Mouse (Mus musculus): ENCODE data around the gene Nudt17.
"Not testable (repeated sequence)": the region's sequence is repeated elsewhere in the genome, so short reads cannot be mapped to it uniquely, and the experiment has no call there.

Gene Nudt17

DNA sequence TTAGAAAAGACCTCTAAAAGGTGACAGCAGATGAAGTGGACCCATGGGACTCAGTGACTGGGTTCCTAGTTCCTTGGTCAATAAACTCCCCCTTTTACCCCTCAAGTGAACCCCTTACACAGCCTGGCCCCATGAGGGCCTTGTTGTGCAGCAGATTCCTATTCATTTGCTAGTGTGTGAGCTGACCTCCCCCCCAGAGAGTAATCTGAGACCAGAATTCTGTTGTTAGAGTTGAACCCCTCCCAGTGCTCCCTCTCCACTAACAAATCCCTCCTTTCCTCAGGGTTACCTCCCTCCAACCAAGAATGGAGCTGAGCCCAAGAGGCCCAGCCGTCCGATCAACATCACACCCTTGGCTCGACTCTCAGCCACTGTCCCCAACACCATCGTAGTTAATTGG, 7.4 kb downstream of the Nudt17 start:
- DNase-seq: no peak

DNA sequence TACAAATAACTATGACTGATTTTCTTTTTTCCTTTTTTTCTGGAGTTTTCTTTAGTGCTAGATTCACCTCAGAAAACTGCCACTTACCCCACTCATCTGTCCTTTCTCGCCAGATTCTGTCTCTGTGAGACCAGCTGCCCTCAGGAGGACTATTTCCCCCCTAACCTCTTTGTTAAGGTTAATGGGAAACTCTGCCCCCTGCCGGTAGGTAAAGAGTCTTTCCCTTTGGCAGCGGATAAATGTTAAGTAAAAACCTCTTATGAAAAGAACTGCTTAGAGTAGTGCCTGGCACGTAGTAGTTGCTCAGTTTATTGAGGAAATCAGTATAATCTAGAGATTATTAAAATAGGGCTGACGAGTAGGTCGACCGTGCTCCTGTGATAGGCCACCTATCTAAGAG, 8.0 kb downstream of the Nudt17 start:
- peak in 1 of 2 experiments; percentile 15 for DNase-seq

DNA sequence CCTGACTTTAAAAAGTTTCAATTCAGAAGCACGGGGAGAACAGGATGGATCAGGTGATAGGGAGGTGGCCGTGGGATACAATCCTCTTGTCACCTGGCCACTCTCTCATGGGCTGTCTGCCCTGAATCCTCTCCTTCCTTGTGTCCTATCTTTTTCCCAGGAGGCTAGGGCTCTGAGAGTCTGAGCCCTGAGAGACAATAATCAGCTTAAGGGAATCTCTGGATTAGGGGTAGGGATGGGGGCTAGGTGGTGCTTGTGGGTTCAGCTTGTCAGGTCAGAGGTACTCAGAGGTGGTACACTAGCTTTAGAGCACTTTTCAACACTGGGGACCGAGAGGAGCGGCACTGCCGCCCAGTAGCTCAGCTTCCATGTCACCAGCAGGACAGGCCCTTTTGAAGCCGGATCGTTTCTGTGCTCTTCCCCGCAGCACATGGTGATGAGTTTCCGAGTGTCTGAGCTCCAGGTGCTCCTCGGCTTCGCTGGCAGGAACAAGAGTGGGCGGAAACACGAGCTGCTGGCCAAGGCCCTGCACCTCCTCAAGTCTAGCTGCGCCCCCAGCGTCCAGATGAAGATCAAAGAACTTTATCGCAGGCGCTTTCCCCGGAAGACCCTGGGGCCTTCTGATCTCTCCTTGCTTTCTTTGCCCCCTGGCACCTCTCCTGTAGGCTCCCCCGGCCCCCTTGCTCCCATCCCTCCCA, 9.2 kb downstream of the Nudt17 start:
- DNase-seq: no peak

DNA sequence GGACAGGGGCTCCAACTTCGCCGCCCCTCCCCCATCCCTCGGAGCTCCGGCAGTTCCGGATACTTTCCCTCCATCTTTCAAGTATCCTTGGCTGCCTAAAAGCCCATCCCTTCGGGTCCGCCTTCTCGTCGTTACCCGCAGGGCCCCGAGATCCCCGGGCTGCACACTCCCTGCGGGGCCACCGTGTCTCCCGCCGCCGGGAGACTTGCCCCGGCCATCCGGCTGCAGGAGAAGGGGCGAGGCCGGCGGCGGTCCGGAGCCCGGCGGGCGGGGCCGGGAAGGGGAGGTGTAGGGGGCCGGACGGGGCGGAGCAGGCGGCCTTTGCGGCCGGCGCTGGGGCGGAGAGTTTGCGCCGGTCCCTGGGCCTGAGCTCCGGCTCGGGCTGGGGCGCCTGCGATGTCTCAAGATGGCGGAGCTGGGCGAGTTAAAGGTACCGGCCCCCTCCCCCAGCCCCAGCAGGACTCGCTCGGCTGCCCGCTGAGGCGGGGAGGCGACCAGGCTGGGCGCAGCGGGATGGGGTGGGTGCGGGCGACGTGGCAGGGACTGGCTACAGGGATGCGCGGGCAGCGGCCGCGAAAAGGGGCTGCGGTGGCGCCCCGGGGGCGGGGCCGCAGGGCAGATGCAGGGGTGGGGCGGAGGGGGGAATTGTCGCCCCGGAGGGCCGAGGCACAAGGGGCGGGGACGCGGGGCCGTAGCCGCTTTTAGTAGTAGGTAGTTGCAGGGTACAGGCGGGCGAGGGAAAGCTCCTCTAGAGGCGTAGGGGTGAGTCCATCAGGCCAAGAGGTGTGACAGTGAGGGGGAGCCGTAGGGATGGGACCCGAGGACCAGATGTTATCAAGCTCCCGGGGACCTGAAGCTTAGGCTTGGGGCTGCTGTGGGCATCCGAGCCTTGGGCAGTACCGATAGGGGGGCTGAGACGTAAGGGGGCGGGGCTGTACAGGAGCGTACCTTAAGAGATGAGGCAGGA, 11.3 kb downstream of the Nudt17 start:
- peak; percentile 68 for DNase-seq

DNA sequence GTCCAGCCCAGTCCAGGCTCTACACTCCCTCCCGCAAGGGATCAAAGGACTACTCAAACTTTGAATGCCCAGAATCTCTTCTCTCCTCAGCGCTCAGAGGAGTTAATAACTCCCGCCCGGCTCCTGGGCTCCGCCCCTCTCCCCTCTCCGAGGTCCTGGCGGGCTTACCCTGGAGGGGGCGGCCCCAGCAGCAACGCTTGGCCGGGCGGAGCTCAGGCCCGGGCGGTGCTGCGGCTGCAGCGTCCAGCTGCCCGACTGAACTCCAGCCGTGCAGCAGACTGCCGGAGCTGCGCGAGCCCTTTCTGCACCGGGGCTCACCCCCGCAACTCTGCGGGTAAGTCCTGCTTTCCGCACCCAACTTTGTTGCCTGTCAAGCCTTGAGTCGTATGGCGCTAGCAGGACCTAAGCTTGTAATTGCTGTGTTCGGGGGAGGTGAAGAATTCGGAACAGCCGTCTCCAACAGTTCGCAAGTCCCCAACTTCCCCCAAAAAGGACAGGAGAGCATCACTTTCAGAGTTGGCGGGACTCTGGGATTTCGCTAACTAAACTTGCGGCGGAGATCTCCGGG, 12.1 kb downstream of the Nudt17 start, which contains the start of gene Pias3:
Gene Pias3, plus strand, starts transcription at position 187 of the 568 bp plus-strand sequence.
- peak; percentile 48 to 59 for DNase-seq

DNA sequence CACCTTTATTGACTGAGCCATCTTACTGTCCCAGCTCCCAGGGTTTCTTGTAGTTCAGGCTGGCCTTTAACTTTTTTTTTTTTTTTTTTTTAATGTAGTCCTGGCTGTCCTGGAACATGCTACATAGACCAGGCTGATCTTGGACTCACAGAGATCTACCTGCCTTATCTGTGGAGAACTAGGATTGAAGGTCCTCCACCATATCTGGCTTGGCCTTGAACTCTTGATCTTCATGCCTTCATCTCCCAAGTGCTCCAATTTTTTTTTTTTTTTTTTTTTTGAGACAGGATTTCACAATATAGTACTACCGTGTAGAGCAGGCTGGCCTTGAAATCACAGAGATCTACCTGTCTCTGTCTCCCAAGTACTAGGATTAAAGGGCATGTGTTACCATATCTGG, 14.8 kb downstream of the Nudt17 start:
- DNase-seq: no peak

DNA sequence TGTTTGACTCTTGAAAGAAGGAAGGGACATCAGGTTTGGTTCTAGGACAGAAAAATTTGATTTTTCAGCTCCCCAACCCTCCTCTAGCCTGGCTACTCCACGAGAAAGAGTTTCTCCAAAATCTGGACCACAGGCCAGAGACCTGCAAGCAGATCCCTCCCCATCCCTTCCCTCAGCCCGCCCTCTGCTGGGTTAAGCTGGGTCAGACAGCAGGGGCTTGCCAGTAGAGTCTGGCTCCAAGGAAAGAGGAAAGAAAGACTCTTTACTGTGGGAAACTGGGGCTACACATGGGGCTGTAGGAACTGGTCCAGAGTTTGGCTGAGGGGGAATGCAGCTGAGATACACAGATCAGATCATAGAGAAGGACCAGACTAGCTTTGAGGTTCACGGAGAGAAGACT, 15.9 kb downstream of the Nudt17 start:
- DNase-seq: no peak

DNA sequence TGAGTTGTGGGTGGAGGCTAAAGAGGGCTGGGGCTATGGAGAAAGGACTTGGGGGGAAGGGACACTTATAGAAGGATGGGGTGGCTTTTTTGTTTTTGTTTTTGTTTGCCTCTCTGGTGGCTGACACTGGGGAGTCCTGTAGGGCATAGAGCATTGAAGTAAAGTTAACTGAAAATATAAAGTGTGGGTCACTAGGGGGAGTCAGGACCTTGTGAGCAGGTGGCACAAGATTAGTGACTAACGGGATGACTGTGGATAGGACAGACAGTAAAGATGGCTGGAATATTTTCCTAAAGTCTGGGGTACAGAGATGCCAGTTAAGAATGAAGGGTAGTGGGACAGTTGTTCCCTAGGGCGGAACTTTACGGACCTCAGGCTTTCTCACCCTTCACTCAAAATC, 18.1 kb downstream of the Nudt17 start:
- DNase-seq: no peak

DNA sequence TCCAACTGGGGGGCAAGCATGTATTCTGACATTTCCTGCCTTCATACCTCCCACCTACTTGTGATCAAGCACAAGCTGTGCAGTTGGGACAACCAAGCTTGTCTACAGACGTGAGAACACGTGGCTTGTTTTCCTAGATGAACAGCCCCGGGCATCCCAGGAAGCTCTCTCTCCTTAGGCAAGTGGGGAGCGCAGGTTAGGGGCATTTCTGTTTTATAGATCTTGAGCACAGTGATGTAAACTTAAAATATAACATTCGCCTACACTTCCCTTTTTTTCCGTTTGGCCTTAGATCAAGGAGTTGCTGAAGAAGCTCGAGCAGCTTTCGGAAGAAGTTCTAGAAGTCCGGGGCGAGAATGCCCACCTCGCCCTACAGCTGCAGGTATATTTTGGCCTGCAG, 19.5 kb downstream of the Nudt17 start:
- DNase-seq: no peak

DNA sequence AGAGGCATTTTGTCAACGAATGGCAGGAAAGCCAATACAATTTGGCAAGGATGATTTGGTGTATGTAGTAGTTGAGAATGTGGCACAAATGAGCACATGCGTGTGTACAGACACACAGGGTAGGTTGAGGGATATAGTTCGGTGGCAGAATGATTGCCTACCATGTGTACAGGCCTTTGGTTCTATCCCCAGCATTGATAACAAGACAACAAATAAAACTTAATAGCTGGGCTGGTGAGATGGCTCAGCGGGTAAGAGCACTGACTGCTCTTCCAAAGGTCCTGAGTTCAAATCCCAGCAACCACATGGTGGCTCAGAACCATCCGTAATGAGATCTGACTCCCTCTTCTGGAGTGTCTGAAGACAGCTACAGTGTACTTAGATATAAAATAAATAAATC, 22.3 kb downstream of the Nudt17 start:
- DNase-seq: not testable (repeated sequence)

DNA sequence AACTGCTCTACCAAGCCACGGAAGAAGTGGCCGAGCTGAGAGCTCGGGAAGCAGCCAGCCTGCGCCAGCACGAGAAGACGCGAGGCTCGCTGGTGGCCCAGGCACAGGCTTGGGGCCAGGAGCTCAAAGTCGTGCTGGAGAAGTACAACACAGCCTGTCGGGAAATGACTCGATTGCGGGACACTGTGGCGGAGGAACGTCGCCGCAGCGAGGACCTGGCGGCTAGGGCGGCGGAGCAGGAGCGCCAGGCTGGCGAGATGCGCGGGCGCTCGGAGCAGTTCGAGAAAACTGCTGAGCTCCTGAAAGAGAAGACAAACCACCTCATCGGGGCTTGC, 23.6 kb downstream of the Nudt17 start:
- DNase-seq: peak in 1 of 2 experiments; percentile 7

DNA sequence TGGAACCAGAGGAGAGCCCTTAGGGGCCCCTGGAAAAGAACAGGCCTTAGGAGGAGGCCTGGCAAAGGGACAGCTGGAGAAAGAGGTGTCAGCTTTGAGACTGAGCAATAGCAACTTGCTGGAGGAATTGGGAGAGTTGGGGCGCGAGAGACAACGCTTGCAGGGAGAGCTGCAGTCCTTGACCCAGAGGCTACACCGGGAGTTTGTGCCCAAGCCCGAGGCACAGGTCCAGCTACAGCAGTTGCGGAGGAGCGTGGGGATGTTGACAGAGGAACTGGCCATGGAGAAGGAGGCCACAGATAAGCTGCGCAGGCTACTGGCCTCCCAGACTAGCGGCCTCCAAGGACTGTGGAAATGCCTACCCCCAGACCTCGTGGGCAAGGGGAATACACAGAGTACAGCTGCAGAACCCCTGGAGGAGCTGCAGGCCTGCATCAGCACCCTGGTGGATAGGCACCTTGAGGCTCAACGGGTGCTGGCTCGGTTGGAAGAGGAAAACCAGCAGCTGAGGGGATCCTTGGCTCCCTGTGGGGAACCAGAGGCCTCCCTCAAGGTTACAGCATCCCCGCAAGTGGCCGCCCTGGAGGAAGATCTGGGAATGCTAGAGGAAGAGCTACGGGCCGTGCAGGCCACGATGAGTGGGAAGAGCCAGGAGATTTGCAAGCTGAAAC, 24.1 kb downstream of the Nudt17 start:
- DNase-seq: no peak

DNA sequence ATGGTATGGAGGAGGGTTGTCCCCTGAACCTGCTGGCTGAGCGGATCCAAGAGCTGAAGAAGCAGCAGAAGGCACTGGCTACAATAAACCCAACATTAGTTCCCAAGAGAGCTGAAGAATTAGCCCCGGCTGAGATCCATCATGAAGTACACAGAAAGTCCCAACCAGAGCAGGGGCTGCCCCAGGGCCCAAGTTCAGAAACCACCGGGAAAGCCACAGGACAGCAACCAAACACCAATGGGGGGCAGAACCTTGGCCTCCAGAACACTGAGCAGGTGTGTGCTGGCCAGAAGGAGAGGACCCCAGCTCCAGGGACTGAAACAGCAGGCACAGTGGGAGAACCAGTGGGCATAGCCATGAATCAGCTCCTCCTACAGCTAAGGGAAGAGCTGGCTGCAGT, 24.9 kb downstream of the Nudt17 start:
- no peak for DNase-seq

DNA sequence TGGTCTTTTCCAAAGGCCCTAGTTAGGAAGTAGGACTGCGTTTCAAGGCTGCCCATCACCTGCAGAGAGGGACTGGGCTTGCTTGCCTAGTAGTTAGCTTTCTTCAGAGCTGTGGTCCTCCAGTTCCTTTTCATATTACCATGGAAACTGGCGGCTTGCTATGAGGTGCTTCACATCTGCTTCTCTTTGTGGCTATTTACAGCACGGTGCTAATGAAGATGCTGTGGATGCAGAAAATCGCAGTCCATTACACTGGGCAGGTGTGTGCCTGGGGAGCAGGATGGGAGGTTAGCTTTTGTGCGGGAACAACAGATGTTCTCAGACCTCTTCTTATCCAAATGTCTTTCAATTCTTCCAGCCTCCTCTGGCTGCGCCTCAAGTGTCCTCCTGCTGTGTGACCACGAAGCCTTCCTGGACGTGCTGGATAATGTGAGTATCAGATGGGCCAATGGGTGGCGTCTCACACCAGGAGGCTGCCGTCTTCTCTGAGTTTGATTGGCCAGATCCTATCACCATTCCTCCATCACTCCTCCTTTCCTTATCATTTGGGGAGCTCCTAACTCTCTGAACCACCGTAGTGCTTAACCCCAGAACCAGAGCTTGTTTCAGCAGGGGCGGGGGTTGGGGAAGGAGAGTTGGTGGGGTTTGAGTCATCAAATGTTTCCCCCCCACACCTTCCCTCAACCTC, 27.9 kb downstream of the Nudt17 start:
- no peak for DNase-seq

DNA sequence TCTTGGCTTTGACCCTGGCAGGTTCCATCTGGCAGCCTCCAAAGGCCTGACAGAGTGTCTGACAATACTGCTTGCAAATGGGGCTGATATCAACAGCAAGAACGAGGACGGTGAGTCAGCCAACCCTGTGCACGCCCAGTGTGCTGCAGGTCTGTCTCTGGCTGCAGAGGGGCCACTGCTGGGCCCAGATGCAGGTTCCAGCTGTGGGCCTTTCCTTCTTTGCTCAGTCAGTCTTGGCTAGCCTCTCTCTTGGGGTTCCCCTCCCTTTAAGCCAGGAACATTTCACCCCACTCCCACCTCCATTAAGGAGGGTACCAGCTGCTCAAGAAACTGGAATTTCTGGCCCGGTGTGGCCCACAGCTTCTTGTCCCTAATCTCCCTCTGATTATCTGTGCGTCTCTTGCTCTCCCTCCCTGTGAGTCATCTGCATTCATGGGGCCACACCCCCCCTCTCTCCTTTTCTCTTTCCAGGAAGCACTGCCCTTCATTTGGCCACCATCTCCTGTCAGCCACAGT, 29.1 kb downstream of the Nudt17 start:
- DNase-seq: no peak

DNA sequence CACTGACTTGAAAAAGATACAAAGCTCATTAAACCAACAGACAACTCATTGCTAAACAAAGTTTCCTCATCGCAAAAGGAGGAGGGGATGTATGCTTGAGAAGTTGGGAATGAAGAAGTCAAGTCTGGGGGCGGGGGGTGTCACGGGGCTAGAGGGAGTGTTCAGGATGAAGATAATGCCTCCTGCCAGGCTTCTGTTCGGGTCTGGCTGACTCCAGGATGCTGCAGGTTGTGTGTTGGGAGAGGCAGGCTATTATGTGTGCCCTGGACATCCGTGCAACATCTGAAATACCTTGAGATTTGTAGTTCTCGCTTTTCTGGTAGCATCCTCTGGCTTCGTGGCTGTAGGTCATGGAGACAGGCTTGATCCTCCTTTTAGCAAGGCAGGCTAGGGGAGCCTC, 29.9 kb downstream of the Nudt17 start:
- no peak for DNase-seq

DNA sequence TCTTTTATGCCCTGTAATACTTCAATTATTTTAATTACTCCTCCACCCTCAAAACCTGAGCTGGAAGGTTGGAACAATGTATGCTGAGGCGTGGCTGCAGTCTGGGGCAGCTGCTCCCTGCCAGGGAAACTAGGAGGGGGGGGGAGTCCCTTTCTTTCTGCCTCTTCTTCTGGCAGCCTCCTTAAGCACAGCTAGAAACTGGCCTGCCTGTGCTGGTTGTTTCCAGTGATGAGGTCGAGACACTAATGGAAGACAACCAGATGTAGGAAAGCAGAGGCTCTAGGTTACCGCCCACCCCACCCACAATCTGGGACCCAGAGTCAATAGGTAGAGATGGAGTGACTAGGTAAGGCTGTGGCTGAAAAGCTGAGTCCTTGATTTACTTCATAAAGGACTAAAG, 32.7 kb downstream of the Nudt17 start:
- no peak for DNase-seq

DNA sequence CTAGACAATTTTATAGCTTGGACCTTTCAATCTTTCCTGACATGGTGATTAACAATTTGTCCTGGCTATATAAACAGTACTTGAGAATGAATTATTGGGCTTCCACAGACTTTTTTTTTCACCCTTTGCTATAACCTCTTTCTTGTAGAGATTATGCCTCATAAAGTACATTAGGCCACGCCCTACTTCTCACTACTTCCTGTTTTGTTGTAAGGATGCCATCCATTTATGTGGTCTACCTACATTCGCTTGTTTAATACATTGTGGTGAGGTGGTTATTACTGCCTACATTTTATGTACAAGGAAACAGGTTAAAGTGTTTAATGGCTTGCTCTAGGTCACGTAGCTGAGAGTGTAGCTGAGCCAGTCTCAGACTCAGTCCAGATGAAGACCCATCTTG, 33.2 kb downstream of the Nudt17 start:
- DNase-seq: no peak

DNA sequence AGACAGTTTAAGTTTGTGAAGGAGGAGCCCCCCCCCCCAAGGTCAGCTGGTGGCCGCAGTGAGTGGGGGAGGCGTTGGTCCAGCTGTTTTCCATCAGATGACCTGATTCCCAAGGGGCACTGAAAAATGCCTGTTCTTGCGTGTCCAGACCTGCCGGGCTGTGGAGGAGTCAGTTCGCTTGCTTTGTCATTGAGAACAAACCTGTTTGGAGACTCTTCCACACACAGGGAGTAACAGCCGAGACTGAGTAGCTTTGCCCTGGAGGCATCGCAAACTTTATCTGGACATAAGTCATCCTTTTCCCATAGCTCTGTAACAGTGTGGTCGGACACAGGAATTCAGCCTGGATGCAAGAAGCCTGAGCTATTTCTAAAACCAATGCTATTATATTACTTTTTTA, 33.9 kb downstream of the Nudt17 start:
- no peak for DNase-seq

DNA sequence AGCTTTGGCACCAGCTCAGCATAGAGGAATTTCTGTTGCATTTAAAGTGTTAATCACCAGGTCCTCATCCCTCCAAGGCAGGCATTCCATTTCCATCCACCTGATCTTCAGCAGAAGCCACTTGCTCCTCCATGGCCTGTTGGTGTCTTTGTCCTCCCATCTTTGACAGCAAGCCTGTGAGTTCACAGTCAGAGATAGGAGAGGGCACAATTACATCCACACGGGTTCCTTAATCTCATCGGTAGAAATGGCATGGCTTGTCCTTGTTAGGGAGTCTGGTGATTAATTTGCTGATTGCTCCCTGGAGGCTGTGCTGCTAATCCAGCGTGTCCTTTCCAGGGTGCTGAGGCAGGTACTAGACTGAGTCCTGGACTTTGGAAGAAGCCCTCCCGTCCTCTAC, 34.8 kb downstream of the Nudt17 start:
- DNase-seq: no peak

DNA sequence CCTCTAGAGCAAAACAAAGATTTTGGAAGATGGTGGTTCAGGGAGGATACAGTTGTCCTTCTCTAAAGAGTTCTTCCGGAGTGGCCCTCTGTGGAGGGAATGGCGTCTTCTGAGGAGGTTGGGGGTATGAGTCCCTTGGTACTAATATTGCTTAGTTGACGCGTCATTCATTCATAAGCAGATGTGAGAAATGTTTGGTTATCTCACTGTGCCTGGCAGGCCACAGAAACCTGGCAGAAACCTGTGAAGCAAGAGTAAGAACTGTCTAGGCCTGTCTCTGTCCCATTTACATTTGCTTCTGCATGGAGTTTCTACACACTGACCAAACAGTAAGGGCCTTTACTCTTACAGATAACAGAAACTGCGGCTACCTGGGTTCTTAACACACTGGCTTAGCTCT, 36.8 kb downstream of the Nudt17 start:
- DNase-seq: no peak

DNA sequence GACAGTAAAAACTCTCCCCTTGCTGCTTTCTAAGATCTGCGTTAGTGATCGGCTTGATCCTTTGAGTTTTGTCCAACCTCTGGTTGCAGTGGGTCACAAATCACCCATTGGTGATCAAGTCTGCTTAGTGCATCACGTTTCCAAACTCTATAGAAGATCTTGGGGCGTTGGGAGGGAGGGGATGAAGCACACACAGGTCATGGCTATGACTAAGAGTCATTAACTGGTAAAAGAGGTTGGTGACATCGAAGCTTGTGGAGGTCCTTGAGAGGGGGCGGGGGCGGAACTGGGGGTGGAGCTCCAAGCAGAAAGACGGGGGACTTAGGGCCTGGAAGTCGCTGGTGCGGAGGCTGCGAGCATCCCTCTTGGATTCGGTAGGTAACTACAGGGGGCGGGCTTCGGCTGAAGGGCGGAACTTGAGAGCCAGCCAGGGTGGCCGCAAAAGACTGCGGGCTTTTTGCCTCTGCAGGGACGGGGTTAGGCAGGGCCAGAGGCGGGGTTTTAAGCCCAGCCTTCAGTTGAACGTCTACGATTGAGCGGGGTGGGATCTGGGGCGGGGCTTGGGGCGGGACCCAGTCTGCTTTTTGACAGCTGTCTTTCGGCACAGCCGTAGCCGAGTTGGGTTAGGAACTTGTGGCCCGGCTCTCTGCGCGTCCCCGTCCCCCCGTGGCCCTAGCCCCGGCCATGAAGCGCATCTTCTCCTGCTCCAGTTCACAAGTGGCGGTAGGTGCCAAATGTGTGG, 38.5 kb downstream of the Nudt17 start, which contains the start of gene Ankrd35:
Gene Ankrd35, plus strand, starts transcription at position 405 of the 742 bp plus-strand sequence.
- peak; percentile 73 to 82 for DNase-seq
